Mouse (Mus musculus) Patski (cell line): Measurements from ENCODE around the gene Ccm2. TPM values are rescaled to one million over a fixed set of nuclear protein-coding genes. Genes with fewer than 3 reads are reported as not detected.
A peak's percentile ranks its signal among the peaks of the same experiment; 100 is the strongest.

Experiments
- ATAC-seq: fragments of 100-300 bp; one replicate; pipeline ENCODE4 v1.8.0; 2021
- CTCF ChIA-PET: fragments of 350-600 bp; sonication (Branson Sonifier 250); formaldehyde crosslinking; loops from one replicate; lab custom pipeline; 2022; ENCODE audit warnings: inconsistent platforms; lab: Charles Lee
- POLR2A ChIA-PET: fragments of 350-600 bp; sonication (Branson Sonifier 250); formaldehyde crosslinking; loops from one replicate; lab custom pipeline; 2022; ENCODE audit warnings: antibody characterized with exemption, inconsistent platforms; lab: Charles Lee
- DNase-seq: peaks from one replicate; pipeline ENCODE4 v3.0.0-alpha.2; 2011; ENCODE audit warnings: low read depth, low spot score
- H3K27me3 ChIP-seq: fragments of 371-371 bp; one replicate; pipeline ENCODE4 v1.5.1; 2021
- CTCF ChIP-seq: fragments of 100-300 bp; IDR thresholded peaks from one replicate; pipeline ENCODE4 v1.5.1; 2021
- in situ Hi-C: fragments of 300-500 bp; cut with MboI; formaldehyde crosslinking; loops from 3 replicates; pipeline ENCODE4 v1.11.1; 2018; ENCODE audit warnings: low pct_unique_long_range_greater_than_20kb, mixed read lengths
- polyA plus RNA-seq: library from polyadenylated mRNA; unstranded; gene quantifications from one replicate; pipeline ENCODE4 v1.2.3, GENCODE M21; 2021

Ccm2 gene
- polyA plus RNA-seq, 1 experiment from 2014 or later = 60.9 TPM

GRCm38 (mm10) chr11:6559996-6560395 lies 13.3 kb downstream of the Ccm2 start:
- ChIA-PET CTCF (interaction anchor here (1.5 kb wide), 1 partner anchor 12 kb away, joined by 3 read pairs; no protein-coding TSS in a partner anchor), POLR2A (no interaction called here)
- TF ChIP-seq CTCF = no peak
- in situ Hi-C loops = no loop called here
- no peaks in the 10 kb centered on the region for H3K27me3 ChIP-seq
- DNase-seq = no peak
- ATAC-seq = no peak

- ChIA-PET CTCF (interaction anchor here (0.7 to 1.5 kb wide), 2 partner anchors 11 to 13 kb away, joined by 3 read pairs; no protein-coding TSS in a partner anchor), POLR2A (no interaction called here)
- ATAC-seq (no peak), DNase-seq (no peak)
- H3K27me3 ChIP-seq = no peaks in the 10 kb centered on the region
- in situ Hi-C loops = no loop called here
- TF ChIP-seq CTCF = no peak
Observed at GRCm38 (mm10) chr11:6560655-6561360, 14.1 kb downstream of the Ccm2 start.

DNA sequence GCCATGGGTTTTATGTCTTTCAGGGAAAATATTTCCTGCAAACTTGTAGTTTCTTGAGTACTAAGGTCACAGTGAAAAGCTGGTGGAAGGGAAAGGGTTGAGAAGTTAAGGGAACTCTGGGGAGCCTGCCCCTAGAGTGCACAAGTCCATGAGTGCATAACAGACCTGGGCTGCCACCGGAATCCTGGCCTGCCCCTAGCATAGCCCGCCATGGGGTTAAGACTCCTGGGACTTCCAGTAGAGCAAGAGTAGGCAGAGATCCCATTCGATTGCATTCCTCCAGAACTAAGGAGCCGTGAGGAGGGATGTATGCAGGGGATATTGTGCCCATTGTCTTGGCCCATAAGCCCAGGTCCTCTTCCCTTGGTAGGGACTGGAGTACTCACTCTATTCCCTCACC lies 14.8 kb downstream of the Ccm2 start:
- CTCF ChIA-PET = interaction anchor here (1.5 kb wide), 1 partner anchor 13 kb away, joined by 3 read pairs; no protein-coding TSS in a partner anchor
- in situ Hi-C loops = no loop called here
- H3K27me3 ChIP-seq = no peaks in the 10 kb centered on the region
- ATAC-seq = no peak
- POLR2A ChIA-PET = interaction anchor here (0.6 kb wide), 1 partner anchor 211 kb away, joined by 5 read pairs; no protein-coding TSS in a partner anchor
- no peak for TF ChIP-seq CTCF
- no peak for DNase-seq

- CTCF ChIA-PET = interaction anchor here (3.2 kb wide), 1 partner anchor 13 kb away, joined by 9 read pairs; no protein-coding TSS in a partner anchor
- in situ Hi-C loops = no loop called here
- no peak for DNase-seq
- TF ChIP-seq CTCF = no peak
- POLR2A ChIA-PET = no interaction called here
- H3K27me3 ChIP-seq = no peaks in the 10 kb centered on the region
- ATAC-seq = no peak
Observed at GRCm38 (mm10) chr11:6562359-6562758, 15.7 kb downstream of the Ccm2 start.

DNA sequence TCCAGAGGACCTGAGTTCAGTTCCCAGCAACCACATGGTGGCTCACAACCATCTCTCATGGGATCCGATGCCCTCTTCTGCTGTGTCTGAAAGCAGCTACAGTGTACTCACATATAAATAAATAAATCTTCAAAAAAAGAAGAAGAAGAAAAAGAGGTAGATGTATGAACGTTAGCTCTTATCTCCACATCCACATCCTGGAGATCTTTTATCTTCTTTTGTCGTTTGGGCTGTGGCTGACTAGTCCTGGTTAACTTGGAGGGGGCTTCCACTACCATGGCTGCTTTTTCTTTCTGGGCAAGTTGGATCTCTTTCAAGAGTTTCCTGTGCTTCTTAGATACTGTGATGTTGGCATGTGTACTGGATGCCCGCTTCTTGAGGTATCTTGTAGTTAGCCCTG lies 16.5 kb downstream of the Ccm2 start:
- in situ Hi-C loops = no loop called here
- DNase-seq = no peak
- ChIA-PET POLR2A (no interaction called here), CTCF (interaction anchor here (3.2 kb wide), 1 partner anchor 14 kb away, joined by 9 read pairs; no protein-coding TSS in a partner anchor)
- ATAC-seq = no peak
- TF ChIP-seq CTCF = no peak
- H3K27me3 ChIP-seq = no peaks in the 10 kb centered on the region

DNA sequence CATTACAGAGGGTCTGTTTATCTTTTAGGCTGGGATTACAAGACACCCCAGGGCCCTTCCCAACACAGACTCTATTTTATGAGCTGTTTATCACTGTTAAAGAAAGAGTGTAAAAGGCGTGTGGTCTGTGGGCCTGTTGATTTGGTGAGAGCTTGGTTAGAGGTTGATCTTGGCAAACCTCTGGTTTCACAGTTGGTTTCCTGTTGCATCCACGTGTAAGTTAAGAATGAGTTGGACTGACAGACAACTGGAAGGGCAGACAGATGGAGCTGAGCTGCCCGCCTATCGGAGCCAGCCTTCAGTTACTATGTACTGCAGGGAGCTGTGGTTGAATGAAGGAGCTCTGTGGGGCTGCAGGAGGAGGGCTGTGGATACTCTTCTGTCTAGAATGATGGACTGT lies 19.8 kb downstream of the Ccm2 start:
- DNase-seq = no peak
- TF ChIP-seq CTCF = no peak
- CTCF ChIA-PET = interaction anchor here (0.8 to 1.9 kb wide), 3 partner anchors 8 to 18 kb away, joined by 3 to 5 read pairs (median 4); no protein-coding TSS in a partner anchor
- no peaks in the 10 kb centered on the region for H3K27me3 ChIP-seq
- in situ Hi-C loops = no loop called here
- ATAC-seq = no peak
- POLR2A ChIA-PET = interaction anchor here (1.2 kb wide), 1 partner anchor 8 kb away, joined by 3 read pairs; no protein-coding TSS in a partner anchor

DNA sequence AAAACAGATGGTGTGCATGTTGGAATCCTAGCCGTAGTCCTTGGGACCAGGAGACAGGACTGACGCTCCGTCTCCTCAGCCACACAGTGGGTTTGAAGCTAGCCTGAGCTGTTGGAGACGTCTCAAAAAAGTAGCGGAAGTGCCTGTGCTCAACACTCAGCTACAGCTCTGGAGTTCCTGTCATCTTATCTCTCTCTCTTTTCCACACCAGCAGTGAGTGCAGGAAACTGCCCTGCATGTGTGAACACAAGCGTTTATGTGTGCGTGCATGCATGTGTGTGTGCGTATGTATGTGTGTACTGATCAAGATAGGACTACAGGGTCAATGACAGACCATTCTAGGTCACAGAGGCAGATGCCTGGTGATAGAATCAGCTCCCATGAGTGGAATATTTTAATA lies 21.3 kb downstream of the Ccm2 start:
- in situ Hi-C loops = no loop called here

GRCm38 (mm10) chr11:6568584-6569409 lies 22.1 kb downstream of the Ccm2 start:
- H3K27me3 ChIP-seq = no peaks in the 10 kb centered on the region
- POLR2A ChIA-PET = no interaction called here
- in situ Hi-C loops = no loop called here
- DNase-seq (no peak), ATAC-seq (peak; percentile 42)
- CTCF ChIA-PET = interaction anchor here (0.7 to 1.4 kb wide), 8 partner anchors 12 to 139 kb away, joined by 3 to 5 read pairs (median 3); no protein-coding TSS in a partner anchor
- TF ChIP-seq CTCF = no peak

More for the DNA sequence above, 21.3 kb downstream of the Ccm2 start:
- POLR2A ChIA-PET = no interaction called here
- H3K27me3 ChIP-seq = no peaks in the 10 kb centered on the region
- CTCF ChIA-PET = interaction anchor here (1.1 to 1.9 kb wide), 4 partner anchors 9 to 96 kb away, joined by 3 to 5 read pairs (median 3); no protein-coding TSS in a partner anchor
- DNase-seq (no peak), ATAC-seq (no peak)
- no peak for TF ChIP-seq CTCF

DNA sequence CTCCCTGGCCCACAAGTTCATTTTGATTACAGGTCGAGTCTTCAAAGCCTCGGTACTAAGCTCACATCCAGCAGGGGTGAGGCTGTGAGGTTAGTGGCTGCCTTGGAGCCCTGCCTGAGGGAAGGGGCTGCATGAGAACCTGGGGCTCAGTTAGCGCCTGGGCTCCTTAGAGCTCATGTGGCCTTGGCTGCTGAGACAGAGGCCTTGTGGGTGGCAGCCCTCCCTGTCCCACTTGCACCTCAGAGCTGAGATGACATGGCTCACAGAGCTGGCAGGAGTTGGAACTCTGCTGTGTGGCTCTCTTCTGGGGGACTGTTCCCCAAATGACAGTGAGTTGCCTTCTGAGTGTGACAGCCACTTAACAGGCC lies 22.7 kb downstream of the Ccm2 start:
- CTCF ChIA-PET = interaction anchor here (0.7 to 1.4 kb wide), 7 partner anchors 17 to 139 kb away, joined by 3 to 5 read pairs (median 3); no protein-coding TSS in a partner anchor
- POLR2A ChIA-PET = no interaction called here

GRCm38 (mm10) chr11:6576151-6576550 lies 29.5 kb downstream of the Ccm2 start:
- in situ Hi-C loops = no loop called here
- ATAC-seq (no peak), DNase-seq (no peak)
- ChIA-PET POLR2A (interaction anchor here (0.7 kb wide), 1 partner anchor 95 kb away, joined by 3 read pairs; no protein-coding TSS in a partner anchor), CTCF (interaction anchor here (1.3 kb wide), 2 partner anchors 18 to 19 kb away, joined by 3 read pairs; no protein-coding TSS in a partner anchor)
- H3K27me3 ChIP-seq = no peaks in the 10 kb centered on the region
- TF ChIP-seq CTCF = no peak

More for the DNA sequence above, 22.7 kb downstream of the Ccm2 start:
- TF ChIP-seq CTCF = no peak
- ATAC-seq (peak; percentile 40), DNase-seq (no peak)
- H3K27me3 ChIP-seq = no peaks in the 10 kb centered on the region
- in situ Hi-C loops = no loop called here
